Mouse (Mus musculus) kidney, embryonic 14.5 days (tissue): Measurements from ENCODE around the gene Phc1. TPM values are rescaled to one million over a fixed set of nuclear protein-coding genes. Genes with fewer than 3 reads are reported as not detected.
A peak's percentile ranks its signal among the peaks of the same experiment; 100 is the strongest.
"Not testable (repeated sequence)": the region's sequence is repeated elsewhere in the genome, so short reads cannot be mapped to it uniquely, and the experiment has no call there.

Source experiments
- ATAC-seq: fragments of 200-750 bp; cut with Nextera tagmentation; 2 replicates; pipeline ENCODE4 v1.8.0; 2017; ENCODE audit warnings: moderate number of reproducible peaks, mild to moderate bottlenecking, moderate TSS enrichment, moderate library complexity; ENCODE audit not compliant: low FRiP score, low TSS enrichment
- H3K27ac ChIP-seq: fragments of 300-500 bp; sonication (generic); 2 replicates; pipeline ENCODE4 v1.5.1; 2014; ENCODE audit warnings: low read depth, mild to moderate bottlenecking, low read length, moderate library complexity, mixed read lengths
- H3K27me3 ChIP-seq: fragments of 300-500 bp; sonication (generic); 2 replicates; pipeline ENCODE4 v1.6.1; 2014; ENCODE audit warnings: mild to moderate bottlenecking, low read length; ENCODE audit not compliant: control insufficient read depth, insufficient read depth
- H3K36me3 ChIP-seq: fragments of 300-500 bp; sonication (generic); 2 replicates; pipeline ENCODE4 v1.6.1; 2014; ENCODE audit warnings: low read length, mixed read lengths; ENCODE audit not compliant: control insufficient read depth, insufficient read depth
- H3K4me1 ChIP-seq: fragments of 300-500 bp; sonication (generic); 2 replicates; pipeline ENCODE4 v1.6.1; 2014; ENCODE audit warnings: low read length, mixed read lengths; ENCODE audit not compliant: control insufficient read depth, insufficient read depth
- H3K4me2 ChIP-seq: fragments of 300-500 bp; sonication (generic); replicated peaks from 2 replicates; pipeline ENCODE4 v1.6.1; 2014; ENCODE audit warnings: low read depth, mild to moderate bottlenecking, low read length
- H3K4me3 ChIP-seq: fragments of 300-500 bp; sonication (generic); 2 replicates; pipeline ENCODE4 v1.5.1; 2014; ENCODE audit warnings: mild to moderate bottlenecking, low read length
- H3K9ac ChIP-seq: fragments of 300-500 bp; sonication (generic); 2 replicates; pipeline ENCODE4 v1.6.1; 2014; ENCODE audit warnings: low read depth, mild to moderate bottlenecking, low read length, moderate library complexity
- H3K9me3 ChIP-seq: fragments of 300-500 bp; sonication (generic); 2 replicates; pipeline ENCODE4 v1.6.1; 2016; ENCODE audit warnings: low read length; ENCODE audit not compliant: control insufficient read depth
- WGBS: fragments of 180-500 bp; shearing (Covaris S2); extraction: QIAGEN DNeasy Blood & Tissue Kit; methylation state at CpG from one replicate; pipeline ENCODE4 v1.1.7; 2014; 5-methylcytosine and 5-hydroxymethylcytosine counted together
- polyA plus RNA-seq: library from polyadenylated mRNA; unstranded; fragments of >200 nt; fragmentation: Nextera tagmentation; extraction: Ambion mirVana; gene quantifications from 2 replicates; pipeline ENCODE4 v1.2.1, GENCODE M21; 2014

The Phc1 gene
- 22.4 and 29.4 TPM in 2 replicates for polyA plus RNA-seq

GRCm38 (mm10) chr6:122340349-122341000 is at the start of gene Phc1:
TSS of gene Phc1 (minus strand) at chr6:122340561.
- WGBS, result 1% methylated on average over 17 of the region's 17 CpGs
- Histone ChIP-seq H3K4me2 (peak within 1 kb of the TSS; percentile 66), H3K4me3 (peak within 1 kb of the TSS; percentile 76), H3K9ac (peak within 1 kb of the TSS; percentile 84), H3K27me3 (no peaks in the 10 kb centered on the region), H3K4me1 (peaks cover 14% of the 10 kb centered on the region), H3K36me3 (peaks cover 10% of the 10 kb centered on the region; the same call in 1 of the 2 replicates), H3K27ac (peak within 1 kb of the TSS; percentile 93), H3K9me3 (no peaks in the 10 kb centered on the region)
- peak; percentile 32; the same call in 1 of the 2 replicates for ATAC-seq

GRCm38 (mm10) chr6:122389986-122390385 is 49.6 kb upstream of the Phc1 start:
- not testable (repeated sequence) for ATAC-seq, H3K4me1 ChIP-seq
- WGBS, result 74% methylated on average over 3 of the region's 3 CpGs

DNA sequence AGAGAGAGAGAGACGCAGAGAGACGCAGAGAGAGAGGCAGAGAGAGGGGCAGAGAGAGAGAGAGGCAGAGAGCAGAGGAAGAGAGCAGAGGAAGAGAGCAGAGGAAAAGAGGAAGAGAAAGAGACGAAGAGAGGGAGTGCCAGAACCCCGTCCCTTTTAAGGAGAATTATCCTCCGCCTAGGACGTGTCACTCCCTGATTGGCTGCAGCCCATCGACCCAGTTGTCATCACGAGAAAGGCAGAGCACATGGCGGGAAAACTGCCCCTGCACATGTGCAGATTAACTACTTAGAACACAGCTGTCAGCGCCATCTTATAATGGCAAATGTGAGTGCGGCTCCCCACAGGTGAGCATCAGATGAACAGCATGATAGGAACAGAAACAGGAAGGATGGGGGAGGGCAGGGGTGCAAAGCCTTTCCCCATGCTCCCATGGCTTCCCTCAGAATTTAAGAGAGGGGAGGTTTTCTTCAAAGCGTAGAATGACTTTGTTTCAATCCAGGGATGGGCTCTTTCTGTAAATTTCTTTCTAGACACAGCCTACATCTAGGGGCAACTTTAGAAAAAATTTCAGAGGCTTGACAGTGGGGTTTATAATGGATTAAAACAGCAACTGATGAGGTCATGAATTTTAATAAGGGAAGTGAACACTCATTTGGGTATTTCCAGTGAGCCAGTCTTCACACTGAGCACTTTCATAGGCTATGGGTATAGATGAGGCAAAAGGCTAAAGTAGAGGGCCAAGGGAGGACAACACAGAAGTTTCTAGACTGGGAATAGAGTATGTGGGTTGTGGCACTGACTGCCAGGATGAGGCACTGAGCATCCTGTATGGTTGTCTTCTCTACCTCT is 47.0 kb upstream of the Phc1 start:
- H3K27me3 ChIP-seq, H3K36me3 ChIP-seq, H3K9ac ChIP-seq, H3K4me2 ChIP-seq, H3K9me3 ChIP-seq, ATAC-seq, H3K27ac ChIP-seq, H3K4me1 ChIP-seq, H3K4me3 ChIP-seq: not testable (repeated sequence)
- 89% methylated on average over 9 of the region's 12 CpGs for WGBS

More at GRCm38 (mm10) chr6:122389986-122390385, 49.6 kb upstream of the Phc1 start:
- H3K4me3 ChIP-seq, H3K4me2 ChIP-seq, H3K9ac ChIP-seq, H3K36me3 ChIP-seq, H3K27ac ChIP-seq, H3K9me3 ChIP-seq, H3K27me3 ChIP-seq: not testable (repeated sequence)

GRCm38 (mm10) chr6:122385724-122386123 is 45.4 kb upstream of the Phc1 start:
- 59% methylated on average over 5 of the region's 5 CpGs for WGBS
- H3K4me1 ChIP-seq, result no peaks in the 10 kb centered on the region
- ATAC-seq, result no peak

DNA sequence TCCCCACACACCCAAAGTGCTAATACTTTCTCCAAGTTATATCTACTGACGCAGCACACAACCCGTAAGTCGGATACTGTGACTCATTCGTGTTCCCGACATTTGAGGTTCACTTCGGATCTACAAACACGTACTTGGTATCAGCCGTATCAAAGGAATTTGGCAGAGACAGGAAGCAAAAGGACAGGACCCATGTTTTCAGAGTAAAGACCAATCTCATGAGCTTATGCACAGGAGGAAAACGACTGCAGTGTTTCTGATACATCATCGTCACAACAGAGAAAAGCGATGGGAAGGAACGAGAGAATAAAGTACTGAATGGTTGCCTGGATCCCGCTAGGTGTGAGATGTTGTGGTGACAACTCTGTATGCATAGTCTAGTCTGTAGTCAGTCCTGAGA is 44.5 kb upstream of the Phc1 start:
- 87% methylated on average over 13 of the region's 13 CpGs for WGBS
- H3K27ac ChIP-seq, result no peak overlapping the region
- H3K4me2 ChIP-seq, result no peak overlapping the region
- no peaks in the 10 kb centered on the region for H3K27me3 ChIP-seq
- no peak for ATAC-seq
- no peaks in the 10 kb centered on the region for H3K9me3 ChIP-seq
- H3K9ac ChIP-seq, result no peak overlapping the region
- no peaks in the 10 kb centered on the region for H3K36me3 ChIP-seq
- no peak overlapping the region for H3K4me3 ChIP-seq
- H3K4me1 ChIP-seq, result no peaks in the 10 kb centered on the region

More at GRCm38 (mm10) chr6:122385724-122386123, 45.4 kb upstream of the Phc1 start:
- no peaks in the 10 kb centered on the region for H3K9me3 ChIP-seq
- no peaks in the 10 kb centered on the region for H3K36me3 ChIP-seq
- H3K9ac ChIP-seq, result no peak overlapping the region
- H3K27ac ChIP-seq, result no peak overlapping the region
- H3K4me3 ChIP-seq, result no peak overlapping the region
- H3K4me2 ChIP-seq, result no peak overlapping the region
- no peaks in the 10 kb centered on the region for H3K27me3 ChIP-seq

DNA sequence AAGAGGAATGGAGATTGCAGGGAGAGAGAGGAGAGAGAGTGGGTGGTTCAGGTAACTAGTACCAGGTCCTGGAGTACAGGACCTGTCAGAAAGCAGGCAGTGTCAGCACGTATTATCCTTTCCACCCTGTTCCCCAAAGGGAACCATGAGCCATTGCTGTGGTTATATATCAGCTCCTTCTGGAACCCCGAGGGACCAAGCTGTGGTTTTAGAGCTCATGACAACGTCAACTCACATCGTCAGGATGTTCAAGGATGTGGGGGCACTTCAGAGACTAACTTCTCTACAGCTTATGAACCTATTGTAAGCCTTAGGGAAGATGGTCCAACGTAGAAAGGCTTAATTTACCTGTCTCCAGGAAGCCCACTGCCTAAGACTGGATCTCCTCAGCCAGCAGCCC is 42.9 kb upstream of the Phc1 start:
- Histone ChIP-seq H3K27ac (no peak overlapping the region), H3K27me3 (no peaks in the 10 kb centered on the region), H3K9ac (no peak overlapping the region), H3K4me3 (no peak overlapping the region), H3K4me1 (no peaks in the 10 kb centered on the region), H3K4me2 (no peak overlapping the region), H3K36me3 (no peaks in the 10 kb centered on the region), H3K9me3 (no peaks in the 10 kb centered on the region)
- ATAC-seq, result no peak
- 85% methylated on average over 5 of the region's 5 CpGs for WGBS

- Histone ChIP-seq H3K27me3 (no peaks in the 10 kb centered on the region), H3K4me2 (no peak overlapping the region), H3K4me1 (no peaks in the 10 kb centered on the region), H3K36me3 (no peaks in the 10 kb centered on the region), H3K9me3 (no peaks in the 10 kb centered on the region), H3K9ac (no peak overlapping the region), H3K4me3 (no peak overlapping the region), H3K27ac (no peak overlapping the region)
- ATAC-seq, result no peak
- WGBS, result 72% methylated on average over 8 of the region's 8 CpGs
Measured at GRCm38 (mm10) chr6:122382046-122382445, 41.7 kb upstream of the Phc1 start.

- no peaks in the 10 kb centered on the region for H3K36me3 ChIP-seq
- H3K4me2 ChIP-seq, result no peak overlapping the region
- H3K4me1 ChIP-seq, result no peaks in the 10 kb centered on the region
- no peaks in the 10 kb centered on the region for H3K27me3 ChIP-seq
- H3K4me3 ChIP-seq, result no peak overlapping the region
- no peaks in the 10 kb centered on the region for H3K9me3 ChIP-seq
- no peak overlapping the region for H3K27ac ChIP-seq
- no peak for ATAC-seq
- 85% methylated on average over 3 of the region's 3 CpGs for WGBS
- H3K9ac ChIP-seq, result no peak overlapping the region
Measured at GRCm38 (mm10) chr6:122368245-122368644, 27.9 kb upstream of the Phc1 start.

GRCm38 (mm10) chr6:122366976-122367375 is 26.6 kb upstream of the Phc1 start:
- H3K4me2 ChIP-seq, result no peak overlapping the region
- WGBS, result 58% methylated on average over 3 of the region's 3 CpGs
- H3K36me3 ChIP-seq, result no peaks in the 10 kb centered on the region
- no peaks in the 10 kb centered on the region for H3K27me3 ChIP-seq
- H3K27ac ChIP-seq, result no peak overlapping the region
- no peak for ATAC-seq
- H3K4me1 ChIP-seq, result no peaks in the 10 kb centered on the region
- no peak overlapping the region for H3K9ac ChIP-seq
- H3K4me3 ChIP-seq, result no peak overlapping the region
- no peaks in the 10 kb centered on the region for H3K9me3 ChIP-seq
